Mouse (Mus musculus) heart, postnatal 0 days (tissue): ENCODE measurements at regions not wholly inside any gene's neighbourhood (a gene's known extent, or its start where the extent isn't known, plus 50 kb on each side); places are given as distances from the start of the nearest gene placed in this dataset.

Source experiments
- CTCF ChIP-seq: IDR thresholded peaks from 2 replicates; pipeline ENCODE4 v1.5.1; 2016; ENCODE audit warnings: antibody characterized with exemption, control low read depth, low read depth
- EP300 ChIP-seq: IDR thresholded peaks from 2 replicates; pipeline ENCODE4 v1.6.1; 2016; ENCODE audit warnings: antibody characterized with exemption, low read depth

- TF ChIP-seq CTCF (no peak), EP300 (no peak)
Measured at GRCm38 (mm10) chr14:61665815-61666214, 58.6 kb downstream of the Kcnrg start.
